Mouse (Mus musculus) left cerebral cortex, postnatal 4 days (tissue): ENCODE data around the gene Cerkl. TPM values are rescaled to one million over a fixed set of nuclear protein-coding genes. Genes with fewer than 3 reads are reported as not detected.

ENCODE experiments used
- DNase-seq: peaks from one replicate; pipeline ENCODE4 v3.0.0-alpha.2; 2022
- intact Hi-C: fragments of 180-260 bp; cut with DNase I; formaldehyde crosslinking; loops from one replicate; pipeline ENCODE4 v1.15.1; 2025
- total RNA-seq, 2 experiments: library from RNA; stranded (reverse); gene quantifications; 2 replicates each; pipeline ENCODE4 v1.2.3; 2021

Cerkl gene
- total RNA-seq, 2 experiments from 2014 or later, result 1.4 to 1.9 TPM

DNA sequence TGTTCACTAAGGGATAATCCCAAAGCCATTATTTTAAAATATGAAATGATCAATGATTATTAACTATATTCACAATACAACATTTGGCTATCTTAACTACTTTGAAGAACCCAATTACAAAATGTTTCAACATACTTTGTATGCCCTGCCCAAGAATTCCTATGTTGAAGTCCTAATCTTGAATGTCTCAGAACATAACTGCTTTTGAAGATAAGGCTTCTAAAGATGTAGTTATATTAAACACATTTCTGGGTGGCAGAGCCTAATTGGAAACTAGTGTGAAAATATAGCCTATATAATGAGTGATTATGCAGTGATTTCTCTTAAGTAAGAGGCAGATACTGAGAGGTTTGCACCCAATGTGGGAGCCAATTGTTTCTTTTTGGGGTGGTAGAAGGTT lies 121.9 kb downstream of the Cerkl start:
- intact Hi-C loops, result no loop called here
- no peak for DNase-seq

DNA sequence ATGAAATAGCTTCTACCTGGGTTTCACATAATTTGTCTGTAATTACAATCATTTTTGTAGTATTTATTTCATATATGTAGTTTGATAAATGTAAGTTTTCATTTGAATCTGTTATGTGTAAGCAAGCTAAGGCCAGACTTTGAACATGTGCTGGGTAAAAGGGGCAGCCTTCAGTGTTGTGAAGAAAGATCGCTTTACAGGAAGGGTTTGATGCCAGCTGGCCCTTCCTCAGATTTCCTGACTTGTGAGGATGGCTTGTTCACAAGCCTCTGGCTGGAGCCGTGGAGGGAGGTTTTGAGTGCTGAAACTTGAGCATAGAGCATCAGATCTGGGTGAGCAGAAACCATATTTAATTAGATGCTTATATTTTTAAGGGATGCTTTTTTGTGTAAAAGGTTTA lies 128.5 kb downstream of the Cerkl start:
- DNase-seq, result peak; percentile 35
- intact Hi-C loops, result no loop called here

DNA sequence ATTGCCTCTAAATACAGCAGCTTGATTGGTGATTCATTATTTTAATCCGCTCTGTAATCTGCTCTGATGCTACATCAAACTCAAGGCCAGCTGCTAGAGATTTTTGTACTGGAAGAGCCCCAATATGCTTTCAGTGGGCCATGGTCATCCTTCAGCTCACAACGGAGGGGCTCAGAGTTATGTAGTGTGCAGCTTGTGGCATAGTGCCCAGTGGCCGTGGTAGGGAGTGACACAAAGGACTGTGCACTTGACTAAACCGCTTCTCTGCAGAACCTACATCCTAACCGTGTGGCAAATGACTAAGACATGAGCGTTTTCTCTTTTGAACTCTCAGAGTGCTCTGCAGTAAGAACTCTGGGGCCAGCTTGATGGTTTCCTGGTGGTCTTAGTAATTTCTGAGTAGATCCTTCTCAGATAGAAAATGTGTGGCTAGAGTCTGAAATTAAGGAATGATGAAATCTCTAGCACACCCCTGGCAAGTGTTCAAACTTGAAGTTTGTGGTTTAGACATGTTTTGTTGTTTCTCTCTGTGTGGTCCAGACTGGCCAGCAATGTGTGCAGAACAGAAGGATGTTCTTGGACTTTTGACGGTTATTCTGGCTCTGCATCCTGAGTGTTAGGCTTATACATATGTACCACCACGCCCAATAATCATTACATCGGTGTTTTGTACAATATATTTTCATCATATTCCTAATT lies 140.3 kb downstream of the Cerkl start:
- DNase-seq, result peak; percentile 64
- intact Hi-C loops, result no loop called here

DNA sequence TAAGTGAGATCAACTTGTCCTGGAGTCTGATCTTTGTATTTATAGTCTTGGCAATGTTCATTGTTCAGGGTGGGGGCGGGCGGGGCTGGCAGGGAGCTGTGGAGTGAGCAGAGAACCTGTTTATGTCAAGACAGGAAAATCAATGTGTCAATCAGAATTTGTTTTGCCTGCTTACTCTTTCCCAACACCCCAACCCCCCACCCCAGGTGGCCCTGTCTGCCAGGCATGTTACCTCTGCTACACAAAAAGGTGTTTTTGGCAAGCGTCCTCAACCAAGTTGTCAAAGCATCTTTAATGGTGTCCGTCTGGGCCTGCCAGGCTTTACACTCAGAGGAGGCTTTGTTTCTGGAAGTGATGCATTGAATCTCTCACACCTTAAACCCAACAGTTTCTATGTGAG lies 141.5 kb downstream of the Cerkl start:
- intact Hi-C loops, result no loop called here
- DNase-seq, result peak; percentile 36

DNA sequence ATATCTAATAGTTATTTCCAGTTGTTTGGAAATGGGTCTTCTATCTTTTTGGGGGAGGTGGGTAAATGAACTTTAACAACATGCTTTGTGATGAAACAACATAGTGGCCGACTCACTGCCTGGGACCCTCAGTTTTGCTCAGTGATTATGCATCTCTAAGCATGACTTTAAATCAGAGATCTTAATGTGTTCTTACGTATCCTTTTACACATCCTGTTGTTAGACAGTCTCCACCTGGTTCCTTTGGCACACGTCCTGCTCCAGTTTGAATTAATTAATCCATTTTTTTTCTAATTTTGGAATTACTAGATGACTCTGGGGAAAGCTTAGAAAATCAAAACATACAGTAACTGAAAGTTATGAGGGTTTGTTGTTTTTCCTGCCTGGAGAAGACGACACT lies 144.1 kb downstream of the Cerkl start:
- DNase-seq, result no peak
- intact Hi-C loops, result no loop called here

DNA sequence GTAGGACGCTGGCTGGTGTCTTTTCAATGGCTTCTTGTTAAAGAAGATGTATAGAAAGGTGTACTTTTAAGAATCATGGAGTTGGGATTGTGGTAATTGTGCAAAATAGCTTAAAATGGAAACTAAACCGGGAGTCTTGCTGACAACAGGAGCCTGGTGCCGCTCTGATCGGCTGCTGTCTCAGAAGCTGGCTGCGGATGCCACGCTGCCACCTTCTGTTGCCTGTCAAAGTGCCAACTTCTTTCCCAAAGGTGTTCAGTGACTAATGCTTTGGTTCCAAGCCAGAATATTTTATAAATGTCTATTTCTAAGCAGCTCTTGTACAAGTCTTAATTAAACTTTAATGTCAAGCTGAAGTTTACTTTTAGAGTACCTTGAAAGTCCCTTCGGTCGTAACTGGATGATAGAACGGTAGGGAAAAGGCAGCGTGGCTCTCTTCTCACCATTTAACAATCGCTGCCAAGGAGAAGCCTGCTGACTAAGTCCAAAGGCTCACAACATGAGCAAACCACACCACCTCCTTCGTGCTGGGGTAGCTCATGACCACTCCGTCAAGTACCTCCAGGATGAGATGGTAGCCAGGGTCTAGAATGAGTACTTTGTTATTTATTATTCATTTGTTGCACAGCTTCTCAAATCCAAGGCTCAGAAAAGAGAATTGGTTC lies 147.0 kb downstream of the Cerkl start:
- intact Hi-C loops, result no loop called here
- peak; percentile 62 for DNase-seq

DNA sequence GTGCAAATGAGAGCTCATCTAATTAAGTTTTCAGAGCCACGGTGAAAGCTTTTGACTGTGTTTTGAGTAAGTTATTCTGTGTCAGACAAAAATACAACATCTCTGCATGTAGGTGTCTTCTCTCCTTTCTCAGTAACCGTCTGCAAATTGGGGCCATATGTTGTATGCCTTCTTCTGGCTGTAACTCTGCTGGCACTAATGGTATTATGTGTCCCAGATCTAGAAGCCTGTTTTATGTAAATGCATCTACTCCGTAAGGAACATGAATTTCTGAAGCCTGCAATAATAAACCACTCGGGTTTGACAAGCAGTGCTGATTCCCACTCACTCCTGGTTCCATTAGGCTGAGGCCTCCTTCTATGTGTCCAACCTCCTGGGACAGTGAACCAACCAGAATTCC lies 149.0 kb downstream of the Cerkl start:
- no peak for DNase-seq
- intact Hi-C loops, result no loop called here

DNA sequence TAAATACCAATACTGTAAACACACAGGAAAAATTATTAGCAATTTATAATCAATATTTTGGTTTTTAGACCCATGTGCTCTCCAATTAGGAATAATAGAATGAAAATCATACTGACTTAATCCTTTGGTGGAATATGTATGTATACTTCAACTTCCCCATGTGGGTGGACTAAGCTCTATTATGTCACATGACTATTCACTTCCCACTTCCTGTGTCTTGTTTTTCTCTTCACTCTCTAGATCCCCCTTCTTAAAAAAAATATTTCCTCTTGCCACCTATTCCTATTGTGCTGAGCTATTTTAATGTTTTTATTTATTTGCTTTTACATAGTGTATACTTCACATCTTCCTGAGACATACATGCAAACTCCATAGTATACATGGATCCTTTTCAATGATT lies 154.2 kb downstream of the Cerkl start:
- intact Hi-C loops, result no loop called here

DNA sequence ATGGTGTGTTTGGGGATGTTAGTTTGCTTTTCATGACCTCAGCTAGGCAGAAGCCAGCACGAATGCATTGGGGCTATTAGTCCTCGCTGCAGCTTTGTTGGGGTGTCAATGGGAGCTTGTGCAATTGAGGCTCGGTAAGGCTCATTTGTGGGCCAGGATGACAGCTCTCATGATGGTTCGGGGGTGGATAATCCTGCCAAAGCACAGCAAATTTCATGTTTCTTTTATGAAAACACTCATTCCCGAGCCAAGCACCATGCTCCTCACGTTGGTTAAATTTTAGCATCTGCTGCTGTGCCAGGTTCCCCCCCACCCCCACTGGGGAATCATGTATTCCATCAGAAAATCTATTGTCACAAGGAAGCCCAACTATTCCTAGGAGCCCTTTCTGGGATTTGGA lies 164.2 kb downstream of the Cerkl start:
- DNase-seq, result no peak
- intact Hi-C loops, result no loop called here

More for the DNA sequence above, 154.2 kb downstream of the Cerkl start:
- no peak for DNase-seq

DNA sequence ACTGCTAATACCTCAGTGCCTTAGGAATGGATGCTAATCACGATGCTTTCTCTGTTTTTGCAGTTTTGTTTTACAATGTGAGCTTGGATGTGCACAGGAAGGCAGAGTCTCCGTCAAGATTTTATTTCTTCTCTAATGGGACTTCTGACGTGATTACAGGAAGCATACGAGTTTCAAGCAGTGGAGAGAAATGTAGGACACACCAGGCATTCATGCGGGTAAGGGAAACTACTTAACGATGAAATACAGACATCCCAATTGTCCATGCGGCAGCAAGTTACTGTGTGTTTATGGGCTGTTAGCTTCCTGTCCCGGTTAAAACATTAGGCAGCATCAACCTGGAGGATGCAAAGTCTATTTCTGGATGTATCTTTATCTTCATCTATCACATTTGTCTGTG lies 164.7 kb downstream of the Cerkl start:
- no peak for DNase-seq
- intact Hi-C loops, result no loop called here

DNA sequence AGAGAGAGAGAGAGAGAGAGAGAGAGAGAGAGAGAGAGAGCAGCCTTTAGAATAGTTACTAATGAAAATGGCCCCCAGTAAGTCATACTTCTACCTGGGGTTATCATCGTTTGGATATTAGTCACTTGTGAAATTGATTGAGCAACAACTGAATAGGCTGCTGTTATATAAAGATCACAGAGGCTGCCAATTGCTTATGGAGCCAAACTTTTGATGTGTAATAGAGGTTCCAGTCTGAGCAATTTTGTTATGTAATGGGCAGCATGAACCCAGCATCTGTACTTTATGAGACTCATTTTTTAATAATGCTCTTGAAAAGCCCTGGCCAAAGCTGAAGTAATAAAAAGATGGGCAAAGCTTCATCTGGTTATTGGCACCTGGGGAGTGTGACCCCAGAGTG lies 166.4 kb downstream of the Cerkl start:
- DNase-seq, result no peak
- intact Hi-C loops, result no loop called here

DNA sequence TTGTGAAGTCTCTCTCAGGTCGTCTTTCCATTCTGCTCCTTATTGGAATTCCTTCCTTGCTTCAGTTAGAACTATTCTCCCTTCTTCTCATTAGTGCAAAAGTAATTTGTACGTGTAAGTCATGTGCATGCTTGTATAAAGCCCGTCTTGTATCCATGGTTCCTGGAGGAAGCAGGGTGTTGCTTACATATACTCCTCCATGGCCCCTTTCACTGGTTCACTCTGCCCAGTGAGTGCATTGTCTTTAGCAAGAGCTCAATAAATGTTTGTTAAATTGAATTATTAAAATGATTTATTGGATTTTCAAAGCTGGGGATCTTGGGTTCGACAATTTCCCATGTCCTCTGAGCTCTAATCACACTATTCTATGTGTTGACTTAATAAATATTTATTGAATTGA lies 172.4 kb downstream of the Cerkl start:
- DNase-seq, result no peak
- intact Hi-C loops, result no loop called here

Other genes with a start within 250 kb of the Cerkl start
- gene Itga4, start 201.4 kb downstream of the Cerkl start, total RNA-seq, result 10 to 100 TPM in 1 of 2 experiments, 1 to 10 TPM in 1; 9.0 to 10.6 TPM
- gene Neurod1, start within 50 bp of the Cerkl start, total RNA-seq, result 10 to 100 TPM; 25.9 to 27.8 TPM
- 10 to 100 TPM; 18.0 to 19.8 TPM for gene Itprid2, start 178.6 kb upstream of the Cerkl start, total RNA-seq